Mouse (Mus musculus): ENCODE measurements around the gene Pfkfb1. TPM values are rescaled to one million over a fixed set of nuclear protein-coding genes. Genes with fewer than 3 reads are reported as not detected.

Pfkfb1 gene
- 1 to 10 TPM; 9.0 to 9.4 TPM for polyA plus RNA-seq (2017; shearing (Covaris generic))

DNA sequence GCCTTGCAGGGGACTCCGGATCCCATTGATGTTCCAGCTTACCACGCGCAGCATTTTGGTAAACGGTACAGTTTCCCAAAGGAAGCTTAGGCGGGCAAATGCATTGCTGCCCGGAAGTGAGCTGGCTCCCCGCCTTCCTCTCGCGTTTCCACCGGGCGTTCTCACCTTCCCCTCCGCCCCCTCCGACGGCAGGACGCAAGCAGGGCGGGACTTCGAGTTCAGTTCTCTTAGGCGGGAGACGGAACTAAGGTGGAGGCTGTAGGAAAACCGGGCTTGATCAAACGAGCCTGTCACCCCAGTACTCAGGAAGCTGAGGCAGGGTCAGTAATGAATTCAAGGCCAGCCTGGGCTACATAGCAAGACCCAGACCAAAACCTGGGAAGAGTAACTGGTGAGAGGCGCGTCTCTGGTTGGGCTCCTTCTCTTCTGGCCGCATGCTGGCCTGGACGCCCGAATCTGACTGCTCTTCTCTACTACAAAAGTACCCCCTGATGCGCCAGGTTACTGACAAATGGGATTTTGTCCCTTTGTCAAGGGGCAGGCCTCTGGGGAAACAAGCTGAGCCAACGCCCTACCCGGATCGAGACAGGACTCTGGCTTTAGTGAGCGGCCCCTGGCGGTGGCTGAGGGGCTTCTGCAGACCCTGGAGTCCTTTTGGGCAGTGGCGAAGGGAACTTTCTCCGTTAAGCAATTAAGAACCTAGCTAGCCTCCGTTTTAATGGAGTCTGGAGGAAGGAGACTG is at the start of gene Pfkfb1:
TSS of gene Pfkfb1 (plus strand) at position 207 of the 742 bp plus-strand sequence.
- peak; percentile 92 for ATAC-seq

DNA sequence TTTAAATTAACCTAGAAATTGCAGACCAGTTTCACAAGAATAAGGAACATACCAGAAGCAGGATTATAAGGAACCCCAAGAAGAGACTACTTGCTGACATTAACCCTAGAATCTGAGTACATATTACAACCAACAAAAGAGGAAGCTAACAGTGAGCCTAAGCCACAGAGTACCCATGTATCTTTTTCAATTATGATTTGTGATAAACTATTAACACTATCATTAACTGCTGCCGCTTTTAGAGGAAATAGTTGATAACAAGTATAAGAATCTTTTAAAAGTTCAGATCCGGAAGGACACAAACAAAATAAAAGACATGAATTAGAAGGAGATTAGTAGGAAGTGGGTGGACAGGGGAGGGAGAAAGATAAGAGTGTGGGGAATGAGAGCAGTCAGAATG is 47.9 kb upstream of the Pfkfb1 start:
- no peak for ATAC-seq

DNA sequence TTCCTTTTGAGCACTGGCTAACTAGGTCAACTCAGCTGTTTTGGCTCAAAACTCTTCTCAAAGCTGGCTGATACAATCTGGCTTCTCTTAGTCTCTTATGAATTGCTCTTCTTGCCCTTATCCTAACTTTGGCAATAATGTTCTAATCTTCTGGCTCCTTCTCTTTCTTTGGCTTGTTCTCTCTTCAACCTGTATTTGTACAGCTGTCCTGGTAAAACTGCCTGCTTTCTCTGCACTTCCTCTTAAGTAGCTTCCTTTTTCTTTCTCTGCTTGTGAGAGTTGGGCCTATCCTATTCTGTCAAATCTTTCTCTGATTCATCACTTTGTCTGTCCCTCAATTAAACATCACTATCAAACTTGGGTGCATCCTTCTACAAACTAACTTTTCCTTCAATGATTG is 46.3 kb upstream of the Pfkfb1 start:
- ATAC-seq: no peak

DNA sequence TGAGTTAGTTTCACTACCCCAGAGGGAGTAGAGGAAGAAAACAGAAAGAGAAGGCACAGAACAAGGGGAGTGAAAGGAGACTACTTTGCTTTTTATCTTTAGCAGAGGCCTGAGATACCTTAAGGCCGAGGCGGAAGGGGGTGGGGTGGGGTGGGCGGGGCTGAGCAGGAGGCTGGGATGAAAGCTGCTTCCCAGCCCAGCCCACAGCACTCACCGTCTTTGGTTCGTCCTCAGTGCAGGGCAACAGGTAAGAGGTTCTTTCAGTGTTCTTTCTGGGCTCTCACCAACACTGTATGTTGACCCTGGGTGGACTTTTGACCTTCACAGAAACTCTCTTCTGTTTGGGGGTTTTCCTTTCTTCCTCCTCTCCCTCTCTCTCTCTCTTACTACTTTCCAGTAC is 40.8 kb upstream of the Pfkfb1 start, which contains the start of gene Alas2:
TSS of gene Alas2 (plus strand) at position 137 of the 400 bp plus-strand sequence.
- no peak for ATAC-seq

DNA sequence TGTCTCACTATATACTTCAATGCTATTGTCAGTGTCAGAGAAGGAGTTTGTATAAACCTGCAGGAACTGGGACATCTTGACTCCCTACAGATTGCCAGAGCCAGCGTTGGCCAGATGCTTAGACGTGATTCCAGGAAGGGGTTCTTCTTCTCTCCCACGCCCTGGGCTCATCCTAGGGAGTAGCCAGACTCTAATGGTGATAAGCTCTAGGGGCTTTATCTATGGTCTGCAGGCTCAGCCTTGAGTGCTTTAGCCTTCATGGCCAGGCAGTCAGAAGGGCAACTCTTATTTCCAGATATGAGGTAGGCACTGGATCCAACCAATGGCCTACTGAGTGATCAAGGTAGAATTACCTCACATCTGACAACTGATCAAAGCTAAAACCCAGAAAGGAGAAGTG is 38.4 kb upstream of the Pfkfb1 start:
- no peak for ATAC-seq

DNA sequence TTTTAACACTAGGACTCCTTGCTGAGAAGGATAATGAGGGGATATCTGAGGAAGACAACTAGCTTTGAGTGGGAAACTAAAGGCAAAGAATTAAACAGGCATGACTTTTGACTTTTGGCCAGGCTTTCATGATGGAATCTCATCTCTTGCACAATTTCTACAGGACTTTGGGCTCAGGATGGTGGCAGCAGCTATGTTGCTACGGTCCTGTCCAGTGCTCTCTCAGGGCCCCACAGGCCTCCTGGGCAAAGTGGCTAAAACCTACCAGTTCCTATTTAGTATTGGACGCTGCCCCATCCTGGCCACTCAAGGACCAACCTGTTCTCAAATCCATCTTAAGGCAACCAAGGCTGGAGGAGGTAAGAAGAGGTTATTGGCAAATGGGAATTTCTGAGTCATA is 36.0 kb upstream of the Pfkfb1 start:
- no peak for ATAC-seq

DNA sequence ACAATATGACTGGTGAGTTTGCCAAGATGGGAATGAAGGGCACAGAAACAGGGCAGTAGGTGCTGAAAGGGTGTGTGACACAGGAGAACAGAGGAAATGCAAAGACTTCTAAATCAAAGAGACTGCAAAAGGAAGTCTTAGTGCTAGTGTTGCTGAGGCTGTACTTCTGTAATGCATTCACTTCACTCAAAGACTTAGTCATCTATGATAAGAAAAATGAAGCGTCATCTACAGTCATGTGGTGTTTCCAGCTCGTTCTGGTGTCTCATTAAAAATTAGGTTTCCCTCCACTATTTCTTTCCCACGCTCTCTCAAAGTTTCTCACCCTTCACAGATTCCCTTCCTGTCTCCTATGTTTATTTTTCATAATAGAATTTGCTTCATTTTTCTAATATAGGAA is 34.0 kb upstream of the Pfkfb1 start:
- no peak for ATAC-seq

DNA sequence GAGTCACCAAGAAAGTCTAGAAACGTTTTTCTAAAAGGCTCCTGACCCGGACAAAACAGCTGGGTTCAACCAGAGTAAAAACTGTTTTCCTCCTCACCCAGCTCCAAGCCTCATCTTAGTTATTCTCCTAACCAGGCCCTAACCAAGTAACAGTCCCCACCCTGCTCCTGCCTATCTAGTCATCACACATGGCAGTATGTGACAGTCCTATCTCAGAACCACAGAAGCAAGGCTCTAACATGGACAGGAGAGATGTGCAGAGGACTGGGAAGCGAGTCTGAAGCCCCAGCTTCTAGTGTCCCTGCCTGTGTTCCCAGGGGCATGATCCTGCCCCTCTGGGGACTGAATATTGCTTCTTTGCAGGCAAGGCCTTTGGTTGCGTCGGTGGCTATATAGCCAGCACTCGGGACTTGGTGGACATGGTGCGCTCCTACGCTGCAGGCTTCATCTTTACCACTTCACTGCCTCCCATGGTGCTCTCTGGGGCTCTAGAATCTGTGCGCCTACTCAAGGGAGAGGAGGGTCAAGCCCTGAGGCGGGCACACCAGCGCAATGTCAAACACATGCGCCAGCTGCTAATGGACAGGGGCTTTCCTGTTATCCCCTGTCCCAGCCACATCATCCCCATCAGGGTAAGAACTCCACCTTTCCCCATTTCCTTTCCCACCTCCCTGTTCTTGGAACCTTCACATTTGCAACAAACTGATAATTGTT is 23.2 kb upstream of the Pfkfb1 start:
- no peak for ATAC-seq

DNA sequence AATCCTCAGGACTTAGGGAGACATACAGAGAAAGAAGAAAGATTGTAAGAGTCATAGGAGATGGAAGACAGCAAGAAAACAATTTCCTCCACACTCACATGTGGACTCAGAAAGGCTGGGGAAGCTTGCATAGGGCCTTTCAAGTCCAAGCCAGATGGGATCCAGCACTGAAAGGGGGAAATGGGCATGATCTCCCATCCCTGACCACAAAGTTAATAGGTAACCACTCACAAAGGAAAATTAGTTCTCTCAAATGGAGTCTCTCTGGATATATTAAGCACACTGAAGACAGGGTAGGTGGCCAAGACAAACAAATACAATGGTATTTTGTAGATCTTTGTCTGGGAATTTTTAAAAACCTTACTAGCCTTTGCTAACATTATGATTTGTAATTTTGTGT is 6.1 kb upstream of the Pfkfb1 start:
- ATAC-seq: no peak

DNA sequence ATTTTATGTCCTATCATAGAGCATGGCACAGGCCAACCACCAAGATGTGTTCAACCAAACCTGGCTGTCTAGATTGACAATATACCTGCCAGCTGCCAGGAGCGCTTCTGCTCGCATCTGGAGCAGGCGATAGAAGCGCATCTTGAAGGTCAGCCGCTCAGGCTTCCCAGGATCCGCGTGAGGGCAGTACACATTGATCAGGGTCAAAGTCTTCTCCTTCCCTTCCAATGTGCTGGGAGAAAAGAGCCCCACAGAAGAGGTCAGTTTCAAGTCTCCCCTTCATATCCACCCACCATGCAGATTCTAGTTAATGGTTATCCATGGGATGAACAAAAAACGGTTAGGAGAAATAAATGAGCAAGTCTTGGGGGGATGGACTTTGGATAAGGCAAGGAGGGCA is 2.9 kb upstream of the Pfkfb1 start:
- ATAC-seq: no peak

DNA sequence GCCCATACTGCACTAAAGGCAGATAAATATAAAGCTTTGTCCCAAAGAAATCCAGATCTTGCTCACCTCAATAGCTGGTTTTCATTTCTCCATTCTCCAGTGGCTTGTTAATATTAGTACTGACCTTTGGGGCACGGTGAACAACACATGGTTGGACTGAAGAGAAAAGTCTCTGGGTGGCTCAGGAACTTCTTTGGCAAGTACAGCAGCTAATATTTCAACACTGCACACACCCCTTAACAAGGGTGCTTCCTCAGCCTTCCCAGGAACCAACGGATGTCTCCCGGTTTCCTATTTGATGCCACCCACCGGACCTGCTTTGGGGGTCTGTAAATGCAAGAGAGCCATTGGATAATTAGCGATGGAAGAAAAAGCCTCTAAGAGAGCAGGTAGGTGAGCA is 1.7 kb downstream of the Pfkfb1 start, which contains the start of gene Apex2:
TSS of gene Apex2 (minus strand) at position 173 of the 400 bp plus-strand sequence.
- ATAC-seq: no peak

DNA sequence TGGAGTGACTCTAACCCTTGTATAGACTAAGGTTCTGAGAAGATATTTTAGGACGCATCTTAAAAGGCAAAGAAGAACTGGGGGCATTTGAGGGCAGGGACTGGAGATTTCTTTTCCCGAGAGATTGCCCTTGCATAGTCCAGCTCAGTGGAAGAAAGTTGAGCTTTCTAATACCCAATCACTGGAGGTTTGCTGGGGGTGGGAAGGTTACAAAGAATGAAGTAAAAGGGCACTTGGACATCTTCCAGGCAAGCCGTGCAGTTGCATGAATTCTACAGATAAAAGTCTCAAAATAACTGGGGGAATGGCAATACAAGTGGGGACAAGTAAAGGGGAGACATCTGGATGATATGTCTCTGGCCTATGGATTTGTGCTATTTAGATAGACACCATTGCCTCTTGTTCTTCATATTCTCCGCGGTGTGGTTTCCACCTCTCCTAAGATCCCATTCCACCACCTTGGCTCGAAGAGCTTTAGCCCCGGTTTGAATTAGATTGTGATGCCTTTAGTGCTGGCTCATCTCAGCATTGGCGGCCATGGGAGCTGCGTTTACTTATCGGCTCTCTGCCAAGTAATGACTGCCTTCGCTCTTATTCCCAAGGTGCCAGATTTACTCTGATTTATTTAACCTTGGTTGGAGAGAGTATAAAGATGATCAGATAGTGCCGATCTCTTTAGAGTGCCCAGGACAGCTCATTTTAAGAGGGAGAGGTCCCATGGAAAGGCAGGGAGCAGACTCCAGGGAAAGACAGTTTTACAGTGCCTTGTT is 5.4 kb downstream of the Pfkfb1 start:
- ATAC-seq: no peak

DNA sequence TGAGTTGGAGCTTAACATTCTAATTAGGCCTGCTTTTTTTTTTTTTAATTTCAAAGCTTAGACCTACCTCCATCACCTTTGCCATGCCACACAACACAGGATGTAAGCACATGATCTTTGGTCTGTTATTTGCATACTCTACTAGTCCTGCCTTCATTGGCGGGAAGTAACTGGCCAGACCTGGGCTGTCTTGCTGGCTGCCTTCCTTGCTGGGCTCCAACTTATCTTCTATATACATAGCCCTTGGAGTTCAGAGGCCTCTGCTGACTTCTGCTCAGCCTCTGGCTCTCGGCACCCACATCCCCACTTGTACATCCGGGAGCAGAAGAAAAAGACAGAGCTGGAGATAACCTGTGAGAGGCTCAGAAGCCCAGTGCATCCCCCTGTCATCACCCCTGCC is 6.1 kb downstream of the Pfkfb1 start:
- no peak for ATAC-seq

DNA sequence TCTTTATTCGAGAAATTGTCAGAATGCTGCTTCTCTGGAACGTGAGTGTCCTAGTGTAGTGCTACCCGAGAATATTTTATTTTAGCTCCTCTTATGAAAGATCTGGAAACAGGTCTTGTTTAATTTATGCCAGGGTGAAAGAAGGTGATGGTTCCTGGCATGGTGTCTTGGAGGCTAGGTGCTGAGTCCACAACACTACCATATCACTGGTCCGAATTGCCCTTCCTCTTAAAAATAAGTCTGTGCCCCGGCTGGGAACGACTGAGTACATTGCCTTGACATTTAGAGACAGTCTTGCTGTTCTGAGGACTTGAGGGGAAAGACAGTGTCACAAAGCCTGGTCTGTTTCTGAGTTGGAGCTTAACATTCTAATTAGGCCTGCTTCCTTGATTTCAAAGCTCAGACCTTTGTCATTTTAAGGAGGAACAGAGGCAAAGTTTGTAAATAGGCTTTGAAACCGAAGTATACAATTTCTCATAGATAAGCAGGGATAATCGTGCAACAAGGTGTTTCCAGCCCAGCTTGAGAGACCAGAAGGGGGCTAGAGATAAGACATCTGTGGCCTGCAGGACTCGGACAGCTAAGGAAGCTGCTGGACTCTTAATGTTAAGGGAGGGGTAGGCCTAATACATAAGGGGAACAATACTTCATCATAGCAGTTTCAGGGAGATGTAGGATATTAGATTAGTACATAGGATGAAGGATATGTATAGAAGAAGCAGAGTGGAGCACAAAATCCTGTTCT is 7.2 kb downstream of the Pfkfb1 start:
- no peak for ATAC-seq

DNA sequence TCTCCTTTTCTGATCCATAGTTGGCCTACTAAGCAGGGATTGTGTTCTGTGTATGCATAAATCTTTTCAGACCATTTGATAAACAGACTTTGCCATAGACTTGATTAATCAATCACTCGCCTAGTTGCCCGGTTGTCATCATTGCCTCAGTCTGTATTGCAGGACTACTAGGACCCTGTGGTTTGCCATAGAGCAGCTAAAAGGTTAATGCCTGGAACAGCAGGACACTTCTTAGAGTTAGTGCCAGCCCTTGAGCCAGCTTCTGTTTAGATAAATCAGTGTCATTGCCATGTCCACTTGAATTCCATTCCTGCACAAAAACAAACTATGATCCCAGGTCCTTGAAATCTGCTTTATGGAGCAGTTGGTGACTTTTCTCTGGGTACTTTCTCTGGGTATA is 10.9 kb downstream of the Pfkfb1 start:
- no peak for ATAC-seq

DNA sequence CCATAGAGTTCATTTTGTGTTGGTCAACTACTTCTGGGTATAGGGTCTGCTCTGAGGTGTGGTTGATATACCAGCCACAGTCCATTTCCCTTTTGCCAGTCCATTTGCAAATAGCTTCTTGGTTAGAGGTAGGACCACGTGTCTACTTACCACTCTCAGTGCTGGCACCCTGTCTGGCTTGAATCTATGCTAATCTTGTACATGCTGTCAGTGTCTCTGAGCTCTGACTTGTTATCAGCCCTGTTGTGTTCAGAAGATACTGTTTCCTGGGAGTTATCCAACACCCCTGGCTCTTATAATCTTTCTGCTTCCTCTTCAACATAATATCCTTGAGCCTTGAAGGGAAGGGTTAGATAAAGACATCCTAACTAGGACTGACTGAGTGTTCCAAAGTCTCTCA is 48.4 kb downstream of the Pfkfb1 start:
- ATAC-seq: no peak

DNA sequence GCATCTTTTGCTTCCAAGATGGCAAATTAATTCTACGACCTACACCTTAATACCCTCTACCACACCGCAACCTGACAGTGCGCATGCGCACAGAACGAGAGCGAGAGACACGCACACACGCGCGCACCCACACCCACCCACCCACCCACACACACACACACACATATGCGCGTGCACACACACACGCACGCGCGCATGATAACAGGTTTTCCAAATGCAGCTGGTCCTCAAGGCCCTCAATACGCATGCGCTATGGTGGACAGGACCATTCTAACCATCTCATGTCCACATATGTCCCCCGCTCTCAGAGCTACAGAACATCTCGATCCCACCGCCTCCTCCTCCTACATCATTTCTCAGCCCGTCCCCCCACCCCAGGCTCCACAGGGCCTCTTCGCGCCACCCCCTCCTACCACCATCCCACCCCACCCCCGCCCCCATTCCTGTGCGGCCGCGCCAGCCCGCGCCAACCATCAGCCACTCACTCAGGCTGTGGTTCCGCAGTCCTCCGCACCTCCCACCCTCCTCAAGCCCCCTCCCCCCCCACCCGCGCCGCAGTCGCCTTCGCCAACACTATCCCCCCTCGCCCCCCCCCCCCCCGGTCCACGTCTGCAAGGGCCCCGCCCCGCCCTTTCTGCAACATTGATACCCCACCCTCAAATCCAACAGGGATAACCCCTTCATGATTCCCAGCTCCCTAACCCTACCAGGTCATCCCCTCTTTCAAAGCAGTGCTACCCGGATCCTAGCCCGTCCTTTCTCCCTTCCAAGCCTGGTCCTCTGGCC is 68.3 kb downstream of the Pfkfb1 start:
- no peak for ATAC-seq

DNA sequence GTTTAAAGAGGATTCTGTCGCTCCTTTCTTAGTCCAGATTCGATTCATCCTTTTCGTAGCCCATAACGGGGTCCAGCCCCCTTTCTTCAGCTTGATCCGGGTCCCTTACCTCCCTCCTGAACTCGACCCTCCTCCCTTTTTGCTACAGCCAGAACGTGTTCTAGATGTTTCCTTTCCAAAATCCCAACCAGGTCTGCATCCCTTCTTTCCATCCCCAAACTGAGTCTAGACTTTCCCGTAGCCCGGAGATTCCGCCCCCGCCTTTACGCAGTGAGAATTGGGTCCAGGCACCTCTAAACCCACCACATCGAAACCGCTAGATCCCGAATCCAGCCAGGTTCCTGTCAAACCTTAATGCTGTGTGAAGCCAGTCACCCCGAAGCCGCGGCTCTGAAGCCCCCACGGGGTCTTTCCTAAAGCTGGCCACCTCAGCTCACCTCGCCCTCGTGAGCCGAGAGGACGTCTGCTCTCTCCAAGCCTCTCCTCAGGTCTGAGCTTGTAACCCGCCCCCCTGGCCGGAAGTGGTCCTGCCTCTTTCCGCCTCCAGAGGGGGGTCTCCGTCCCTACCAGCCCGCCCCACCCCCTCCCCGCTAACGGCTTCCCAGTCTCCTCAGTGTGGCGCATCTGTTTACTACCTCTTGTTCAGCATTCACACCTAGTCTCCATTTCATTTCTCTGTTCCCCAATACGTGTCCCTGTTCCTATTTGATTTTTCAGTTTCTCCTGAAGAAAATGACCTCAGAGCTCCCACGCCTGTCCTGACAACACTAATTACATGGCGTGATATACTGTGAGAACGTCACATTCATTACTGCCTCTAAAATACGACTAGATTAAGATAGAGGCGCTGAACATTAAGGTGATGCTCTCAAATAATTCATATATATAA is 69.1 kb downstream of the Pfkfb1 start, which contains the start of gene Tro:
TSS of gene Tro (minus strand) at position 676 of the 889 bp plus-strand sequence.
- ATAC-seq: no peak

DNA sequence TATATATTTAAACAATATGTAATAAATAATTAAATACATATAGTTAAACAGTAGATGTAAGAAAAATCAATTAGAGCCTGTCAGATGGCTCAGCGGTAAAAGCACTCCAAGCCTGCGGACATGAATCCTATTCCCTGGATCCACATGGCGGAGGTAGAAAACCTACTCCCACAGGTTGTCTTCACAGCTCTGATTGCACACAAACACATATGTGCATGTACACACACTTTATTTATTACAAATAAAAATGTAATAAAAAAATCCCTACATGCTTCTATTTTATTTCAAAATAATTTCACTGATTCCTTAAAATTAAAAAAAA is 69.7 kb downstream of the Pfkfb1 start:
- no peak for ATAC-seq

DNA sequence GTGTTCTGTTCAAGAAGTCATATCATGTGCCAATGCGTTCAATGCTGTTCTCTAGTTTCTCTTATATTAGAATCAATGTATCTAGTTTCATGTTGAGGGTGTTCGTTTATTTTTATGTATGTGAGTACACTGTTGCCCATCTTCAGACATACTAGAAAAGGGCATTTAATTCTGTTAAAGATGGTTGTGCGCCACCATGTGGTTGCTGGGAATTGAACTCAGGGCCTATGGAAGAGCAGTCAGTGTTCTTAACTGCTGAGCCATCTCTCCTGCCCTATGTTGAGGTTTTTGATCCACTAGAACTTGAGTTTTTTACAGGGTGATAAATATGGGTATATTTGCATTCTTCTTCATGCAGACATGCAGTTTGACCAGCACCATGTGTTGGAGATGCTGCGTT is 74.8 kb downstream of the Pfkfb1 start:
- ATAC-seq: no peak

DNA sequence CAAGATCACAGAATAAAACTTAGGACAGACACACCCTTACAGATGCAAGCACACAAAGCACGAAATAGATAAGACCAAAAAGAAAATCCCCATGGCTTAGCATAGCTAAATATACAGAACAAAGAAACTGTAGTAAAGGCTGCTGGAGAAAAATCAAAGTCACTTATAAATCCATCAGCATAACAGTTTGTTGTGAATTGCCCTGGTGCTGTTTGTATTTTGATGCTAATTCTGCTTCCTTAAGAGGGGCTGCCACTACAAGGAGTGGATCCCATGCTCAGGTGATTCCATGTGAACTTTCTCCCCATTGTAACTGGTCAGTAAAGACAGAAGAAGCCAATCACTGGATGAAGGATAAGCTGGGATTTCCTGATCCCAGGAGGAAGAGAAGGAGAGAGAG is 89.5 kb downstream of the Pfkfb1 start:
- no peak for ATAC-seq

All from activated CD4-positive, CD25-positive, alpha-beta regulatory T cell, adult 4 months (primary cell).